Mouse (Mus musculus) erythroid progenitor cell, adult 5-6 weeks (primary cell): ENCODE measurements around the gene Gnai2. TPM values are rescaled to one million over a fixed set of nuclear protein-coding genes. Genes with fewer than 3 reads are reported as not detected.
"Not testable (repeated sequence)": the region's sequence is repeated elsewhere in the genome, so short reads cannot be mapped to it uniquely, and the experiment has no call there.

ENCODE experiments used
- ATAC-seq: replicated peaks from 2 replicates; pipeline ENCODE4 v1.8.0; 2016; ENCODE audit warnings: moderate number of reproducible peaks, mild to moderate bottlenecking, moderate TSS enrichment, inconsistent platforms; ENCODE audit not compliant: poor library complexity, low FRiP score, severe bottlenecking
- total RNA-seq, 2 experiments: library from RNA; stranded (forward) in 1 of 2; stranded (reverse) in 1 of 2; fragments of 150-400 nt in 1 of 2; fragments of 186-747, 209-891 nt in 1 of 2; gene quantifications; 2 replicates each; pipeline versions ENCODE4 v1.2.3 to v1.2.4; 2015 to 2017; ENCODE audit warnings: low replicate concordance in 2 of 2

Gene Gnai2
- total RNA-seq, 2 experiments from 2014 or later = 357 to 382 TPM

- ATAC-seq = peak; percentile 81
These were observed 58.6 kb downstream of the Gnai2 start, which contains the start of gene Hyal1 for GRCm38 (mm10) chr9:107576357-107577107. Hyal1 (plus strand) TSS chr9:107576927.

- ATAC-seq = no peak
These were observed 59.4 kb downstream of the Gnai2 start for GRCm38 (mm10) chr9:107575579-107576356.

- ATAC-seq = not testable (repeated sequence)
These were observed 61.4 kb downstream of the Gnai2 start for GRCm38 (mm10) chr9:107573774-107574173.

- ATAC-seq = no peak
These were observed 62.9 kb downstream of the Gnai2 start for GRCm38 (mm10) chr9:107572327-107572662.

GRCm38 (mm10) chr9:107571534-107572326, 63.4 kb downstream of the Gnai2 start:
- ATAC-seq = peak; percentile 14; the same call in 1 of the 2 replicates

- ATAC-seq = peak; percentile 56
These were observed 64.3 kb downstream of the Gnai2 start for GRCm38 (mm10) chr9:107570845-107571244.

GRCm38 (mm10) chr9:107570016-107570415, 65.2 kb downstream of the Gnai2 start:
- ATAC-seq = no peak

GRCm38 (mm10) chr9:107569270-107569669, 65.9 kb downstream of the Gnai2 start:
- ATAC-seq = peak; percentile 7

- ATAC-seq = peak; percentile 76
These were observed 66.6 kb downstream of the Gnai2 start for GRCm38 (mm10) chr9:107568331-107569261.

GRCm38 (mm10) chr9:107567702-107568319, 67.4 kb downstream of the Gnai2 start, which contains the start of gene Hyal2:
Hyal2 (plus strand) TSS chr9:107567945.
- ATAC-seq = no peak

GRCm38 (mm10) chr9:107566855-107567254, 68.3 kb downstream of the Gnai2 start:
- no peak for ATAC-seq

- 0 out of 2 replicates have a peak, but pooled peaks have one; percentile 36 for ATAC-seq
These were observed 69.0 kb downstream of the Gnai2 start for GRCm38 (mm10) chr9:107566041-107566709.

GRCm38 (mm10) chr9:107565556-107565955, 69.6 kb downstream of the Gnai2 start:
- not testable (repeated sequence) for ATAC-seq

Other genes starting within 250 kb of the Gnai2 start
- gene Cacna2d2, start 235.8 kb downstream of the Gnai2 start, total RNA-seq (2015; ENCODE audit: low replicate concordance) = not detected in 2 replicates
- gene Cacna2d2, start 235.8 kb downstream of the Gnai2 start, total RNA-seq (2017; ENCODE audit: low replicate concordance) = not detected in 2 replicates
- 0.72 and 3.8 TPM in 2 replicates for gene Tmem115, start 101.4 kb downstream of the Gnai2 start, total RNA-seq (2015; ENCODE audit: low replicate concordance)
- 2.6 and 8.4 TPM in 2 replicates for gene Tmem115, start 101.4 kb downstream of the Gnai2 start, total RNA-seq (2017; ENCODE audit: low replicate concordance)
- not detected in 2 replicates for gene Cyb561d2, start 93.2 kb downstream of the Gnai2 start, total RNA-seq (2015; ENCODE audit: low replicate concordance)
- gene Cyb561d2, start 93.2 kb downstream of the Gnai2 start, total RNA-seq (2017; ENCODE audit: low replicate concordance) = 1.8 and 2.9 TPM in 2 replicates
- gene Nprl2, start 93.1 kb downstream of the Gnai2 start, total RNA-seq (2015; ENCODE audit: low replicate concordance) = 1.4 and 31.4 TPM in 2 replicates
- gene Nprl2, start 93.1 kb downstream of the Gnai2 start, total RNA-seq (2017; ENCODE audit: low replicate concordance) = 1.1 and 1.2 TPM in 2 replicates
- gene Zmynd10, start 88.1 kb downstream of the Gnai2 start, total RNA-seq (2015; ENCODE audit: low replicate concordance) = not detected in 2 replicates
- not detected in 2 replicates for gene Zmynd10, start 88.1 kb downstream of the Gnai2 start, total RNA-seq (2017; ENCODE audit: low replicate concordance)
- gene Rassf1, start 83.8 kb downstream of the Gnai2 start, total RNA-seq (2015; ENCODE audit: low replicate concordance) = 24.5 and 35.2 TPM in 2 replicates
- 31.4 and 31.7 TPM in 2 replicates for gene Rassf1, start 83.8 kb downstream of the Gnai2 start, total RNA-seq (2017; ENCODE audit: low replicate concordance)
- 9.6 and 16.9 TPM in 2 replicates for gene Tusc2, start 72.1 kb downstream of the Gnai2 start, total RNA-seq (2015; ENCODE audit: low replicate concordance)
- 8.9 and 19.1 TPM in 2 replicates for gene Tusc2, start 72.1 kb downstream of the Gnai2 start, total RNA-seq (2017; ENCODE audit: low replicate concordance)
- gene Hyal2, start 67.4 kb downstream of the Gnai2 start, total RNA-seq (2015; ENCODE audit: low replicate concordance) = 2.5 and 6.5 TPM in 2 replicates
- 0.30 and 4.5 TPM in 2 replicates for gene Hyal2, start 67.4 kb downstream of the Gnai2 start, total RNA-seq (2017; ENCODE audit: low replicate concordance)
- gene Hyal1, start 58.4 kb downstream of the Gnai2 start, total RNA-seq (2015; ENCODE audit: low replicate concordance) = 7.1 and 12.6 TPM in 2 replicates
- gene Hyal1, start 58.4 kb downstream of the Gnai2 start, total RNA-seq (2017; ENCODE audit: low replicate concordance) = 8.0 TPM in 1 of 2 replicates, not detected in the other
- gene Naa80, start 56.5 kb downstream of the Gnai2 start, total RNA-seq (2015; ENCODE audit: low replicate concordance) = 15.5 and 24.5 TPM in 2 replicates
- 12.3 and 17.7 TPM in 2 replicates for gene Naa80, start 56.5 kb downstream of the Gnai2 start, total RNA-seq (2017; ENCODE audit: low replicate concordance)
- 4.2 and 8.6 TPM in 2 replicates for gene Hyal3, start 54.5 kb downstream of the Gnai2 start, total RNA-seq (2015; ENCODE audit: low replicate concordance)
- 0.64 TPM in 1 of 2 replicates, not detected in the other for gene Hyal3, start 54.5 kb downstream of the Gnai2 start, total RNA-seq (2017; ENCODE audit: low replicate concordance)
- gene Ifrd2, start 47.7 kb downstream of the Gnai2 start, total RNA-seq (2015; ENCODE audit: low replicate concordance) = 206 and 249 TPM in 2 replicates
- gene Ifrd2, start 47.7 kb downstream of the Gnai2 start, total RNA-seq (2017; ENCODE audit: low replicate concordance) = 122 and 166 TPM in 2 replicates
- gene Sema3b, start 26.1 kb downstream of the Gnai2 start, total RNA-seq (2015; ENCODE audit: low replicate concordance) = not detected in 2 replicates
- gene Sema3b, start 26.1 kb downstream of the Gnai2 start, total RNA-seq (2017; ENCODE audit: low replicate concordance) = not detected in 2 replicates
- not detected in 2 replicates for gene Slc38a3, start 34.2 kb upstream of the Gnai2 start, total RNA-seq (2015; ENCODE audit: low replicate concordance)
- gene Slc38a3, start 34.2 kb upstream of the Gnai2 start, total RNA-seq (2017; ENCODE audit: low replicate concordance) = not detected in 2 replicates
- not detected in 2 replicates for gene Gnat1, start 44.3 kb upstream of the Gnai2 start, total RNA-seq (2015; ENCODE audit: low replicate concordance)
- gene Gnat1, start 44.3 kb upstream of the Gnai2 start, total RNA-seq (2017; ENCODE audit: low replicate concordance) = 1.9 TPM in 1 of 2 replicates, not detected in the other
- not detected in 2 replicates for gene Sema3f, start 75.1 kb upstream of the Gnai2 start, total RNA-seq (2015; ENCODE audit: low replicate concordance)
- not detected in 2 replicates for gene Sema3f, start 75.1 kb upstream of the Gnai2 start, total RNA-seq (2017; ENCODE audit: low replicate concordance)
- 269 and 283 TPM in 2 replicates for gene Rbm5, start 135.6 kb upstream of the Gnai2 start, total RNA-seq (2015; ENCODE audit: low replicate concordance)
- 374 and 383 TPM in 2 replicates for gene Rbm5, start 135.6 kb upstream of the Gnai2 start, total RNA-seq (2017; ENCODE audit: low replicate concordance)
- gene Rbm6, start 237.9 kb upstream of the Gnai2 start, total RNA-seq (2015; ENCODE audit: low replicate concordance) = 176 and 204 TPM in 2 replicates
- gene Rbm6, start 237.9 kb upstream of the Gnai2 start, total RNA-seq (2017; ENCODE audit: low replicate concordance) = 216 and 260 TPM in 2 replicates